Mouse (Mus musculus): ENCODE data around the gene Psap. TPM values are rescaled to one million over a fixed set of nuclear protein-coding genes. Genes with fewer than 3 reads are reported as not detected.
"Not testable (repeated sequence)": the region's sequence is repeated elsewhere in the genome, so short reads cannot be mapped to it uniquely, and the experiment has no call there.

Gene Psap
- polyA plus RNA-seq (2012; ENCODE audit: insufficient read depth, insufficient read length, low replicate concordance, missing spikeins) = 231 and 580 TPM in 2 replicates

- WGBS = 2% methylated on average over 54 of the region's 54 CpGs
- Histone ChIP-seq H3K4me1 (ENCODE audit: control insufficient read depth, insufficient read depth, low read length) (peaks cover 24% of the 10 kb centered on the region), H3K27ac (ENCODE audit: insufficient read depth, low read depth, low read length) (peak within 1 kb of the TSS; percentile 97), H3K4me3 (ENCODE audit: insufficient read depth, low read depth, low read length) (peak within 1 kb of the TSS; percentile 80)
- peak; percentile 100 for TF ChIP-seq POLR2A (IDR thresholded peaks at IDR 0.05; ENCODE audit: insufficient read depth, low read depth, low read length)
- TF ChIP-seq CTCF (IDR thresholded peaks at IDR 0.05; ENCODE audit: insufficient read depth, low read depth, low read length) = peak; percentile 42; the same call in 1 of the 2 replicates
Measured at GRCm38 (mm10) chr10:60277207-60278005, at the start of gene Psap. Gene Psap (plus strand): TSS chr10:60277627.

GRCm38 (mm10) chr10:60227666-60228065, 49.8 kb upstream of the Psap start:
- WGBS = 85% methylated on average over 4 of the region's 4 CpGs
- H3K27ac ChIP-seq (ENCODE audit: insufficient read depth, low read depth, low read length) = no peak overlapping the region
- TF ChIP-seq CTCF (IDR thresholded peaks at IDR 0.05; ENCODE audit: insufficient read depth, low read depth, low read length) (no peak), POLR2A (IDR thresholded peaks at IDR 0.05; ENCODE audit: insufficient read depth, low read depth, low read length) (no peak)
- no peak overlapping the region for H3K4me3 ChIP-seq (ENCODE audit: insufficient read depth, low read depth, low read length)
- H3K4me1 ChIP-seq (ENCODE audit: control insufficient read depth, insufficient read depth, low read length) = no peaks in the 10 kb centered on the region

DNA sequence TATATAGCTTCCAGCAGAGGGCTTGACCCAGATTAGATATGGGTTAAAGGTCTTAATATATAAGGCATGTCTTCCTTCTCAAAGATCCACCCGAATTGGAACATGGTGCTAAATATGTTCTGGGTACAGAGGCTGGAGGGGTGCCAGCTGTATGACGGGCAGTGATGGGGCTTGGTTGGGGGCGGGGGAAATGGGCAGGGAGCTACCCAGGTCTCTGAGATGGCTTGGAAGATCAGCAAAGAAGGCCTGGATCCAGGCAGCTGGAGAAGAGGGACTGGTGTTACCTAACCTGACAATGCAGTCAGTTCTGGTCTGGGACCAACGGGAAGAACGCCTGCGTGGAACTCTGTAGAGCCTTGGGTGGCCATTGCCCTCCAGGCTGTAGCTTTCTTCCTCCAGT, 48.3 kb upstream of the Psap start:
- Histone ChIP-seq H3K27ac (ENCODE audit: insufficient read depth, low read depth, low read length) (no peak overlapping the region), H3K4me3 (ENCODE audit: insufficient read depth, low read depth, low read length) (no peak overlapping the region), H3K4me1 (ENCODE audit: control insufficient read depth, insufficient read depth, low read length) (peaks cover 5% of the 10 kb centered on the region; the same call in 1 of the 2 replicates)
- TF ChIP-seq POLR2A (IDR thresholded peaks at IDR 0.05; ENCODE audit: insufficient read depth, low read depth, low read length) = no peak
- TF ChIP-seq CTCF (IDR thresholded peaks at IDR 0.05; ENCODE audit: insufficient read depth, low read depth, low read length) = no peak
- WGBS = 90% methylated on average over 6 of the region's 6 CpGs

- H3K4me1 ChIP-seq (ENCODE audit: control insufficient read depth, insufficient read depth, low read length) = peaks cover 5% of the 10 kb centered on the region; the same call in 1 of the 2 replicates
- TF ChIP-seq CTCF (IDR thresholded peaks at IDR 0.05; ENCODE audit: insufficient read depth, low read depth, low read length) (no peak), POLR2A (IDR thresholded peaks at IDR 0.05; ENCODE audit: insufficient read depth, low read depth, low read length) (no peak)
- no peak overlapping the region for H3K4me3 ChIP-seq (ENCODE audit: insufficient read depth, low read depth, low read length)
- 86% methylated on average over 6 of the region's 6 CpGs for WGBS
- no peak overlapping the region for H3K27ac ChIP-seq (ENCODE audit: insufficient read depth, low read depth, low read length)
Measured at GRCm38 (mm10) chr10:60230321-60231088, 46.9 kb upstream of the Psap start.

GRCm38 (mm10) chr10:60234006-60234405, 43.4 kb upstream of the Psap start:
- peaks cover 5% of the 10 kb centered on the region; the same call in 1 of the 2 replicates for H3K4me1 ChIP-seq (ENCODE audit: control insufficient read depth, insufficient read depth, low read length)
- H3K4me3 ChIP-seq (ENCODE audit: insufficient read depth, low read depth, low read length) = no peak overlapping the region
- 78% methylated on average over 9 of the region's 9 CpGs for WGBS
- no peak overlapping the region for H3K27ac ChIP-seq (ENCODE audit: insufficient read depth, low read depth, low read length)
- TF ChIP-seq CTCF (IDR thresholded peaks at IDR 0.05; ENCODE audit: insufficient read depth, low read depth, low read length) (no peak), POLR2A (IDR thresholded peaks at IDR 0.05; ENCODE audit: insufficient read depth, low read depth, low read length) (no peak)

DNA sequence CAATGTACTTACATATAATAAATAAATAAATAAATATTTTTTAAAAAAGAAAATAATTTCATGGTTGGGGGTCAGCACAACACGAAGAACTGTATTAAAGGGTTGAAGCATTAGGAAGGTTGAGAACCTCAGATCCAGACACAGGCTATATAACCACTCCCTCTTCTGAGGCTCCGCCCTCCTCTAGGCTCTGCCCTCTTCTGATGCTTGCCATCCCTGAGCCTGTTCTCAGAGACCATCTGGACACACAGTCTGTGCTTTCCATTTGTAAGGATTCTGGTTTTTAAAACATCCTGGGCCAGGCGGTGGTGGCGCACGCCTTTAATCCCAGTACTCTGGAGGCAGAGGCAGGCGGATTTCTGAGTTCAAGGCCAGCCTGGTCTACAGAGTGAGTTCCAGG, 41.6 kb upstream of the Psap start:
- H3K4me3 ChIP-seq (ENCODE audit: insufficient read depth, low read depth, low read length); H3K4me1 ChIP-seq (ENCODE audit: control insufficient read depth, insufficient read depth, low read length); H3K27ac ChIP-seq (ENCODE audit: insufficient read depth, low read depth, low read length): not testable (repeated sequence)
- WGBS = 95% methylated on average over 6 of the region's 6 CpGs

DNA sequence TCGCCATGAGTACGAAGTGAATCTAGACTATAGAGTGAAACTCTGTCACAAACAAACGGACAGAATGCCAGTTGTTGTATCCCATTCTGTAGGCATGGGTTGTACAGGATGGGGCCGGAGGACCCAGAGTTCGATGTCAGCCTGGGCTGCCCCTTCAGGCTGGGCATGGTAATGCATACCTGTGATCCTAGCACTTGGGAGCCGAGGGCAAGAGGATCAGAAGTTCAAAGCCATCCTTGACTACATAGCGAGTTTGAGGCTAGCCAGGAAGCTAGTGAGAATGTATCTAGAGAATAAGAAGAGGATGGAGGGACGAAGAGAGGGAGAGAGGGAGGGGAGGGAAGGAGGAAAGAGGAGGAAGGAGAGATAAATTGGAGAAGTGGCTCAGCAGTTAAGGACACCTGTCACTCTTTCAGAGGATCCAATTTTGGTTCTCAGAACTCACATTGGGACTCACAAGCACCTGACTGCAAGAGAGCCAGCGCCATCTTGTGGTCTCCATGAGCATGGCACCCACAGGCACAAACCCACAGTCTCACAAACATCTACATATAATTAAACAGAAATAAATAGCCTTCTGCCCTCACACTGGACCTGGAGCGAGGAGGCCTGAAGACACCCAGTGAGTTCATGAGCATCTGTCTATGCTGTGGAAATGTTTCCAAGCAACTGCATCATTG, 39.8 kb upstream of the Psap start:
- TF ChIP-seq CTCF (IDR thresholded peaks at IDR 0.05; ENCODE audit: insufficient read depth, low read depth, low read length) (no peak), POLR2A (IDR thresholded peaks at IDR 0.05; ENCODE audit: insufficient read depth, low read depth, low read length) (no peak)
- Histone ChIP-seq H3K4me3 (ENCODE audit: insufficient read depth, low read depth, low read length) (no peak overlapping the region), H3K27ac (ENCODE audit: insufficient read depth, low read depth, low read length) (no peak overlapping the region), H3K4me1 (ENCODE audit: control insufficient read depth, insufficient read depth, low read length) (peaks cover 5% of the 10 kb centered on the region; the same call in 1 of the 2 replicates)
- WGBS = 71% methylated on average over 10 of the region's 10 CpGs

DNA sequence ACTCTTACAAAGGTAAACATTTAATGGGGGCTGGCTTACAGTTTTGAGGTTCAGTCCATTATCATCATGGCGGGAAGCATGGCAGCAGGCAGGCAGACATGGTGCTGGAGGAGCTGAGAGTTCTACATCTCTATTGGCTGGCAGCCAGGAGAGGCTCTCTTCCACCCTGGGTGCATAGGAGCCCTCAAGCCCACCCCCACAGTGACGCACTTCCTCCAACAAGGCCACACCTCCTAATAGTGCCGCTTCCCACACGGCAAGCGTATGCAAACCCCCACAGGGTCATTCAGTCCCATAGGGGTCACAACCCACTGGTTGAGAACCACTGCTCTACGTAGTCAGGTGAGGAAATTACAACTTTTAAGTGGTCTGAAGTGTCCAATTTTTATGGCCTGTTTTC, 37.0 kb upstream of the Psap start:
- Histone ChIP-seq H3K27ac (ENCODE audit: insufficient read depth, low read depth, low read length) (no peak overlapping the region), H3K4me1 (ENCODE audit: control insufficient read depth, insufficient read depth, low read length) (no peaks in the 10 kb centered on the region), H3K4me3 (ENCODE audit: insufficient read depth, low read depth, low read length) (no peak overlapping the region)
- TF ChIP-seq POLR2A (IDR thresholded peaks at IDR 0.05; ENCODE audit: insufficient read depth, low read depth, low read length) (no peak), CTCF (IDR thresholded peaks at IDR 0.05; ENCODE audit: insufficient read depth, low read depth, low read length) (no peak)
- 91% methylated on average over 6 of the region's 6 CpGs for WGBS
